Mouse (Mus musculus) heart, embryonic 14.5 days (tissue): ENCODE results near the gene Prkcz. TPM values are rescaled to one million over a fixed set of nuclear protein-coding genes. Genes with fewer than 3 reads are reported as not detected.

ENCODE experiments used
- ATAC-seq: fragments of 200-750 bp; cut with Nextera tagmentation; 2 replicates; pipeline ENCODE4 v1.8.0; 2017; ENCODE audit warnings: low read depth, moderate TSS enrichment; ENCODE audit not compliant: insufficient number of reproducible peaks, insufficient read depth, low FRiP score
- H3K27ac ChIP-seq, 2 experiments: fragments of 200-500 bp in 1 of 2; fragments of 300-500 bp in 1 of 2; sonication (generic) in 1 of 2; replicated peaks in 1 of 2; 2 replicates each; pipeline ENCODE4 v1.5.1; 2012 to 2014; ENCODE audit warnings: low read depth in 2 of 2, low read length in 2 of 2, control low read depth in 1 of 2, mild to moderate bottlenecking in 1 of 2, mixed read lengths in 1 of 2; ENCODE audit not compliant: control insufficient read depth in 1 of 2, insufficient read depth in 1 of 2
- H3K27me3 ChIP-seq: fragments of 300-500 bp; sonication (generic); 2 replicates; pipeline ENCODE4 v1.6.1; 2014; ENCODE audit warnings: mild to moderate bottlenecking, low read length, control low read depth; ENCODE audit not compliant: control insufficient read depth, insufficient read depth
- H3K36me3 ChIP-seq: fragments of 300-500 bp; sonication (generic); 2 replicates; pipeline ENCODE4 v1.6.1; 2014; ENCODE audit warnings: mild to moderate bottlenecking, control low read depth, low read length, mixed read lengths; ENCODE audit not compliant: control insufficient read depth, insufficient read depth
- H3K4me1 ChIP-seq, 2 experiments: fragments of 200-500 bp in 1 of 2; fragments of 300-500 bp in 1 of 2; sonication (generic) in 1 of 2; 2 replicates each; pipeline ENCODE4 v1.6.1; 2012 to 2014; ENCODE audit warnings: low read length in 2 of 2, control low read depth in 1 of 2, mixed read lengths in 1 of 2; ENCODE audit not compliant: control insufficient read depth in 2 of 2, insufficient read depth in 2 of 2
- H3K4me2 ChIP-seq: fragments of 300-500 bp; sonication (generic); 2 replicates; pipeline ENCODE4 v1.6.1; 2014; ENCODE audit warnings: mild to moderate bottlenecking, low read length
- H3K4me3 ChIP-seq, 2 experiments: fragments of 200-500 bp in 1 of 2; fragments of 300-500 bp in 1 of 2; sonication (generic) in 1 of 2; 2 replicates each; pipeline ENCODE4 v1.5.1; 2012 to 2014; ENCODE audit warnings: low read length in 2 of 2, mild to moderate bottlenecking in 2 of 2, control low read depth in 1 of 2, low read depth in 1 of 2, moderate library complexity in 1 of 2; ENCODE audit not compliant: control insufficient read depth in 1 of 2, insufficient read depth in 1 of 2
- H3K9ac ChIP-seq: fragments of 300-500 bp; sonication (generic); 2 replicates; pipeline ENCODE4 v1.6.1; 2014; ENCODE audit warnings: mild to moderate bottlenecking, low read length
- H3K9me3 ChIP-seq: fragments of 300-500 bp; sonication (generic); 2 replicates; pipeline ENCODE4 v1.6.1; 2016; ENCODE audit warnings: low read length, control low read depth; ENCODE audit not compliant: control insufficient read depth
- WGBS: fragments of 180-500 bp; shearing (Covaris S2); extraction: QIAGEN DNeasy Blood & Tissue Kit; methylation state at CpG from one replicate; pipeline ENCODE4 v1.1.7; 2014; 5-methylcytosine and 5-hydroxymethylcytosine counted together
- polyA plus RNA-seq: library from polyadenylated mRNA; unstranded; fragments of >200 nt; fragmentation: Nextera tagmentation; extraction: Ambion mirVana; gene quantifications from 2 replicates; pipeline ENCODE4 v1.2.1, GENCODE M21; 2014

Gene Prkcz
- polyA plus RNA-seq, 1 experiment from 2014 or later = 8.5 TPM

DNA sequence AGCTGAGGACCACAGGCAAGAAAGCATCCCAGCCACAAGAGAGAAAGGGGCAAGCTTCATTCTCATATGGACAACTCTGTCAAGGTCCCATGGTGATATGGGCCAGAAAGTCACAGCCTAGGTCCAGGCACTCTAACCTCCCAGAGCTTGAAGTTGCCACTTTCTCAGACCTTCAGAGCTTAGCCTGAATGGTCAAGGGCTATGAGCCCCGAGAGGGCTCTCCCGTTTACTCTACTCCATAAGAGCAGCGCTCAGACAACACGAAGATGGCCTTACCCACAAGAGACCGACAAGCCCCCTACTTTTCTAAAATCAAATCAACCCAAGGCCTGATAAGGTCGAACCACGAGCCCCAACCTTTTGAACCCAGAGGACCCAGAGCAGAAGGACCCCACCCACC is 140.1 kb downstream of the Prkcz start:
- Histone ChIP-seq H3K27me3 (no peaks in the 10 kb centered on the region), H3K9me3 (no peaks in the 10 kb centered on the region), H3K36me3 (peaks cover 3% of the 10 kb centered on the region; the same call in 1 of the 2 replicates), H3K4me1 (peaks cover 45 to 49% of the 10 kb centered on the region in 2 experiments), H3K27ac (peak overlapping the region in 1 of 2 experiments; percentile 86; a peak in 2 of 4 replicates), H3K4me3 (peak overlapping the region; percentile 78 to 79), H3K9ac (peak overlapping the region; percentile 87), H3K4me2 (peak overlapping the region; percentile 98)
- ATAC-seq = no peak
- 2% methylated on average over 7 of the region's 7 CpGs for WGBS

DNA sequence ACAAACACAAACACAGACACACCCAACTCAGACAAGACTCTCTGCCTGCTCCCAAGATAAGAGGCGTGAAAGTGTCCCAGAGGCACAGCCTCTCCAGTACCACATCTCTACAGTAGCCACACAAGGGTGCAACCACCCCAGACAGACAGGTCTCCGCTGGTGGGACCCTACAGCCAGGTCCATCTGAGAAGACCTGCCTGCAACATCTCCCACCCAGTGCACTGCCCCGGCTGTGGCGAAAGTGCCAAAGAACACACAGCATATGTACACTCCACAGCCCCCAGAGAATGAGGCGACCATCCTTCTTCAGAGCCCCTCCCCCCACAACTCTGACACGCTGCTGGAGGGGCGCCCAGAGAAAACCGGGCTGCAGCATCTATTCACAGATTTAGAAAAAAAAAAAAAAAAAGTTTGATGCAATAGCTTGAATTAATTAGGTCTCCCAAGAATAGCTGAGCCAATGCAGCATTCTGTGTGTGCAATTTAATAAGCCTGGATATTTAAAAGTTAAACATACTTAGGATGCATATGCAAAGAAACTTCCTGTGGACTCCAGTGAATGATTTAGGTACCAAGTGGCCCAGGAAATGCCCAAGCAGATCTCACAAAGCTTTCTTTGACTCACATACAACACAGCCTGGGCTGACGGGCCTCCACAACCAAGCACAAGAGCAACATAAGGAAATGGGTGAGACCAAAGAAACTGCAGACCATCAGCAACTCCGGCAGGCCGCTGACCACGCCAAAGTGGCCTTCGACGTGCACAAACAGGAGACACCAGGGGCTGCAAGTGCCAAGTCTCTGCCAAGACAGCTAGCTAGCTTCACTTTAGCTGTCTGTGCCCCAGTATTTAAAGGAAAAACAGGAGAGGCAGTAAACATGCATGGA is 140.7 kb downstream of the Prkcz start:
- ATAC-seq = no peak
- WGBS = 4% methylated on average over 14 of the region's 14 CpGs

DNA sequence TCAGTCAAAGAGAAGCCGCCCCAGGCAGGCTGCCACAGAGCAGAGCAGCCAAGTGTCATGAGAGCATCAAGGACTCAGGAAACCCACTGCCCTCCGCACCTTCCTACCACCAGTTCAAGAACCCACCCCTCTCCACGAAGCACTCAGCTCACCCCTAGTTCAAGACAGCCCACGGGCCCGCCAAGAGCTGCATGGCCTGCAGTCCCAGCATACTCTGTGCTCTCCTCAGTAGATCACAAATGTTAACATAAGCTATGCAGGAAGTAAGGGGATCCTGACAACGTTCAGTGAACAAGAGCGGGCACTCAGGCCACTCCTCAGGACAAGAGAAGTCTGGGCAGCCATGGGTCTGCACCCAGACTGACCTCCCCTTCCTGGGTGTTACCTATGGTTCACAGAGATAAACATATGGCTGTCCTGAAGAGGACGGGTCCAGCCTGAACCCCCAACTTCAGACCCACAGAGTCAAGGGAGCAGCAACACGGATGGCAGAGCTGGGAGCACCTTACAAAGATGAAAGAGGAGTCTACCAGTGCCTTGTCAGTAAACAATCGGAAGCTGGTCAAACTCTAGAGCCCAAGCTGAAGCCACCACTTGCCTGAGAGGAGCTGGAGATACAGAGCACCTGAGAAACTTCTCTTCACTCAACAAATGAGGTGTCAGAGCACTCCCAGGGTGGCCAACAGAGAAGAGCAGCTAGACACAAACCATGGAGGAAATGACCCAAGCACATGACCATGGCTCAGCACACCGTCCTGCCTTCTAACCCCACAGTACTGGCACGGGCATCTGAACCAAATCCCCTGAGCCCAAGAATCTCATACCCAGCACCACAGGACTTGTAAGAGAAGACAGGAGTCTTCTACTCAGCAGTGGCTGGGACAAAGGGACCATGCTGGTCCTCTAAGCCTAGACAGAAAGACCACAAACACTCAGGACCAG is 141.6 kb downstream of the Prkcz start:
- H3K4me1 ChIP-seq = peaks cover 61 to 65% of the 10 kb centered on the region in 2 experiments
- H3K4me3 ChIP-seq = peak overlapping the region; percentile 78 to 79
- no peak for ATAC-seq
- peak overlapping the region in 1 of 2 experiments; percentile 38; a peak in 1 of 4 replicates for H3K27ac ChIP-seq
- peaks cover 3% of the 10 kb centered on the region; the same call in 1 of the 2 replicates for H3K36me3 ChIP-seq
- H3K9me3 ChIP-seq = no peaks in the 10 kb centered on the region
- no peaks in the 10 kb centered on the region for H3K27me3 ChIP-seq
- H3K4me2 ChIP-seq = peak overlapping the region; percentile 98
- H3K9ac ChIP-seq = peak overlapping the region; percentile 87
- 38% methylated on average over 12 of the region's 12 CpGs for WGBS

More for the DNA sequence above, 140.7 kb downstream of the Prkcz start:
- Histone ChIP-seq H3K36me3 (peaks cover 3% of the 10 kb centered on the region; the same call in 1 of the 2 replicates), H3K4me1 (peaks cover 52 to 56% of the 10 kb centered on the region in 2 experiments), H3K9me3 (no peaks in the 10 kb centered on the region), H3K27me3 (no peaks in the 10 kb centered on the region), H3K27ac (peak overlapping the region in 1 of 2 experiments; percentile 86; a peak in 2 of 4 replicates), H3K4me3 (peak overlapping the region; percentile 78 to 79), H3K9ac (peak overlapping the region; percentile 87), H3K4me2 (peak overlapping the region; percentile 98)

DNA sequence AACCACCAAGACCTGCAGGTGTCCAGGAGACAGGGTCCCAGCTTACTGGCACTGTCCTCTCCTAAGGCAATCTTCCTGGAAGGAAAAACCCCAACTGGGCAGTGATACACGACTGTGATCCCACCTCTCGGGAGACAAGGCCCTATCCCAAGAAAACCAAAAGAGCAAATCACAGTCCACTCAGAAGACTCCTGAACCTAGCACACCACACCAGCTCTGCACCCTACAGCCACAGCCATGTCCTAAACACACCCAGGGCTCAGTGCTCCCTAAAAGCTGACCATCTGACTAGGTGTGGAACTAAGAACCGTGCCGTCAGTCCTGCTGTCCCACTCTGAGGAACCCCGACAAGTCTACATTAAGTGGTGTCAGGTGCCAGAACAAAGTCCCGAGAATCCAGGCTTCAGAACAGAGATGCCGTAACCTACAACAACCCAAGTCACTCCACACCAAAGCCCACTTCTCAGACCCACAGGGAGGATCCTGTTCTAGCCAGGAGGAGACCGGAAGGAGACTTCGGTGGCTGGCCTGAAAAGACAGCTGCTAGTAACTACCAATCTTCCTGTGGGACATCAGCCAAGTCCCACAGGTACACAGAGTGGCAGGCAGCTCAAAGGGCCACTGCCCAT is 142.9 kb downstream of the Prkcz start:
- H3K4me3 ChIP-seq = peak overlapping the region in 1 of 2 experiments; percentile 78; a peak in 2 of 4 replicates
- peak overlapping the region; percentile 98 for H3K4me2 ChIP-seq
- H3K9ac ChIP-seq = peak overlapping the region; percentile 87; the same call in 1 of the 2 replicates
- 0 out of 4 replicates have a peak overlapping the region, but pooled peaks of 1 of the 2 experiments have one; percentile 11 for H3K27ac ChIP-seq
- WGBS = 71% methylated on average over 9 of the region's 9 CpGs
- H3K4me1 ChIP-seq = peaks cover 66 to 71% of the 10 kb centered on the region in 2 experiments
- H3K9me3 ChIP-seq = no peaks in the 10 kb centered on the region
- H3K36me3 ChIP-seq = peaks cover 3% of the 10 kb centered on the region; the same call in 1 of the 2 replicates
- no peak for ATAC-seq
- H3K27me3 ChIP-seq = no peaks in the 10 kb centered on the region

DNA sequence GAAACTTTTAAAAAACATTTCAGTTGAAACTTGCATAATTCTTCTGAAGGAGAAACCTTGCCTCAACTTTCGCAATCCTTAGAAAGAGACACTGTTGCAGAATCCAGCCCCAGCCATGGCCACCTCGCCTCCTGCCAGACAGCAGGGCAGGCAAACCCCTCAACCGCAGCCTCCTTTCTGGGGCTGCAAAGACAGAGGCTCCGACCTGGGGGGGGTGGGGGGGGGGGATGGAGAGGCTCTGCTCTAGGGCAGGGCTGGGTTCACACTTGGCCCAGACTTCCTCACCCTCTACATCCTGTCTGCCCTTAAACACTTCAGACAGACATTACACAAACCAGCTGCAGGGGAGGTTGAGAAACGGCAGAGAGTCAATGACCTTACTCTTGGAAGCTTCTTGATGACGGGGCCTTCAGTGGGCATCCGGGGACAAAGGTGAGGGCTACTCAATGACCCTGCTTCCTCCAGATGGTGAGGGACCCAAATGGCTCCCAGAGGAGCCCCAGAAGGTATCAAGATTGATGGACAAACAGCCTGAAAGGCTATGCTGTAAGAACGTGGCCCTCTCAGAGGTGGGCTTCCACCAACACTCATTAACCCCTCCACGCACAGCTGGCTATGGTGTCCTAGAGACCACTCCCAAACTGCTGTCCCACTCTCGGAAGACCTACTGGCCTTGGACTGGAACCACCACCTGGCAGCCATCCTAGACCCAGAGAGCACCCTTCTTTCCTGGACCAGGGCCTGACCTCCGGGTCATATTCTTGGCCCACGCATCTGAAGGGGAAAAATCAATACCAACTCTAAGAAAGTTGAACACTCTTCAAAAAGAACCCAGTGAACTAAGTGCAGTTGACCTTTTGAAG is 143.7 kb downstream of the Prkcz start:
- Histone ChIP-seq H3K4me3 (peak overlapping the region in 1 of 2 experiments; percentile 78; a peak in 1 of 4 replicates), H3K4me2 (peak overlapping the region; percentile 98), H3K4me1 (peaks cover 66 to 72% of the 10 kb centered on the region in 2 experiments), H3K27me3 (no peaks in the 10 kb centered on the region), H3K27ac (0 out of 4 replicates have a peak overlapping the region, but pooled peaks of 1 of the 2 experiments have one; percentile 77), H3K9ac (peak overlapping the region; percentile 62; the same call in 1 of the 2 replicates), H3K9me3 (no peaks in the 10 kb centered on the region), H3K36me3 (peaks cover 3% of the 10 kb centered on the region; the same call in 1 of the 2 replicates)
- no peak for ATAC-seq
- whole genome bisulfite sequencing = 51% methylated on average over 12 of the region's 12 CpGs

DNA sequence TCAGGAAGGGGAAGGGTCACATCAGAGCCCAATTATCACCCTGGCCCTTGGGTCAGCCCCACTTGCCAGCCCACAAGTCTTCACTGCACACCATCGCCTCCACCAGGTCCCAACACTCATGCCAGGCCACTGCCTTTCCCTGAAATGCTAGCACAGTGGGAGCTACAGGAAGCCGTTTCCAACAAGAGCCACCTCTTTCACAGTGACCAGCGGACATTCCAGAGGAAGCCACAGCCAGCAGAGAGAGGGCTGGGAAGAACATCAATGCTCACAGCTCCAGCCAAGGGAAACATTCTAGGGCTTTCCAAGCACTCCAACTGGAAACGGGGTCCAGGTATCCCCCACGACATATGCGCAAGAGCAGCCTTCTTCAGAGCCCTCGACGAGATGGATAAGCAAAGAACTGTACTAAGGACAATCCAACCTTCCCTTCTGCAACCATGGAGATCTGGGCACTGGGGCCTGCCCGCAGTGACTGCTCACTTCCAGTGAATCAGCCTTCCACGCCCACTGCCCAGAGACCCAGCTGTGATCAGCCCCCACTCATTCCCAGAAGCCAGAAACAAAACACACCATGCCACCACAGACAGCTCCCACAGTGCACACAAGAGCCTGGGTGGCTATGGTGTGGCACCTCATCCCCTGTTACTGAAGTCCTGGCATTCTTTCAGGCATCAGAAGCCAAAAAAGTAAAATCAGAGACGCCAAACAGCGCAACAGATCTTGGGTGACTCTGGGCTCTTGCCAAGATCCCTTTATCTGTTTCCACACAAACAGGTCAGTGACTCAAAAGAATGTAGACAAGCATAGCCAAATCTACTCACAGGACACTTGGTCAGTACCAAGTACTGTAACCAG is 145.2 kb downstream of the Prkcz start:
- H3K4me2 ChIP-seq = peak overlapping the region; percentile 98
- peaks cover 74 to 87% of the 10 kb centered on the region in 2 experiments for H3K4me1 ChIP-seq
- H3K9me3 ChIP-seq = no peaks in the 10 kb centered on the region
- no peaks in the 10 kb centered on the region for H3K27me3 ChIP-seq
- peak overlapping the region in 1 of 2 experiments; percentile 77; a peak in 3 of 4 replicates for H3K27ac ChIP-seq
- H3K36me3 ChIP-seq = peaks cover 4% of the 10 kb centered on the region; the same call in 1 of the 2 replicates
- no peak for ATAC-seq
- H3K9ac ChIP-seq = peak overlapping the region; percentile 62
- 34% methylated on average over 12 of the region's 12 CpGs for WGBS
- H3K4me3 ChIP-seq = no peak overlapping the region
